In genomic region chr10:63338914-63339643, GRCm38 (mm10) we compare ENCODE assay signal across 8 mouse cellular contexts. TPM values are rescaled to one million over a fixed set of nuclear protein-coding genes. Genes with fewer than 3 reads are reported as not detected.
DNase-seq lines count a peak whose midpoint lies in the region; ATAC-seq lines count a peak whose summit lies in the region.

No protein-coding gene starts in this region.

- H3K4me3 ChIP-seq in intestine, embryonic 15.5 days (replicated peaks), result peak overlapping the region; percentile 85

- peak; percentile 97 for DNase-seq in adrenal gland, adult 2 months
- peak; percentile 95 for DNase-seq in embryo, embryonic 11 days
- peak; percentile 96 for DNase-seq in gastrocnemius, postnatal 25 days
- peak; percentile 59 to 83 for DNase-seq in left cerebral cortex, postnatal 14 days (ENCODE audit: low spot score in 2 of 2)
- DNase-seq in right cerebral cortex, postnatal 14 days, result peak; percentile 82
- peak; percentile 89 for DNase-seq in urinary bladder, postnatal 25 days (ENCODE audit: low spot score)

- peak overlapping the region; percentile 89 for H3K27ac ChIP-seq in intestine, embryonic 15.5 days

- no peaks in the 10 kb centered on the region for H3K9me3 ChIP-seq in intestine, embryonic 15.5 days

- ATAC-seq in intestine, embryonic 15.5 days, result peak; percentile 98
- peak; percentile 77 for ATAC-seq in megakaryocyte-erythroid progenitor cell, adult 5-6 weeks (replicated peaks; ENCODE audit: low FRiP score, low TSS enrichment, poor library complexity, severe bottlenecking)

- WGBS in intestine, embryonic 15.5 days, result under 1% methylated on average over 68 of the region's 74 CpGs

- H3K36me3 ChIP-seq in intestine, embryonic 15.5 days, result no peaks in the 10 kb centered on the region

- H3K9ac ChIP-seq in intestine, embryonic 15.5 days, result peak overlapping the region; percentile 93

- no peaks in the 10 kb centered on the region for H3K27me3 ChIP-seq in intestine, embryonic 15.5 days (replicated peaks)

- intact Hi-C loops in left cerebral cortex, postnatal 14 days (cut with DNase I), result loop anchor here (5.0 kb wide), 1 partner anchor 43 kb away; the partner anchor contains the start of genes Dnajc12 and Sirt1

- H3K4me2 ChIP-seq in intestine, embryonic 15.5 days (replicated peaks), result peak overlapping the region; percentile 92

- peaks cover 13% of the 10 kb centered on the region for H3K4me1 ChIP-seq in intestine, embryonic 15.5 days (replicated peaks)

RNA-seq across cellular contexts. Expression of gene Sirt1, which starts 42.4 kb away (rescaled TPM):
- 10 to 100 TPM; 13.9 to 17.4 TPM for total RNA-seq in adrenal gland, adult 2 months (2021)
- polyA plus RNA-seq in adrenal gland, adult 2 months (2012; rRNA removed), result 1.2 and 1.4 TPM in 2 replicates
- 1 to 10 TPM; 5.4 to 6.8 TPM for total RNA-seq in gastrocnemius, postnatal 25 days (2021)
- polyA plus RNA-seq in intestine, embryonic 15.5 days (2015; fragmentation: Nextera tagmentation; extraction: Ambion mirVana), result 4.0 and 5.2 TPM in 2 replicates
- 10 to 100 TPM; 11.4 to 13.4 TPM for total RNA-seq in left cerebral cortex, postnatal 14 days (2021)
- total RNA-seq in megakaryocyte-erythroid progenitor cell, adult 5-6 weeks (2014; fragmentation: Nextera tagmentation), result 29.8 and 39.3 TPM in 2 replicates
- 60.1 and 66.1 TPM in 2 replicates for total RNA-seq in megakaryocyte-erythroid progenitor cell, adult 5-6 weeks (2017)

RNA-seq across cellular contexts. Expression of gene Dnajc12, which starts 43.2 kb away (rescaled TPM):
- total RNA-seq in adrenal gland, adult 2 months (2021), result 10 to 100 TPM; 13.0 to 19.2 TPM
- polyA plus RNA-seq in adrenal gland, adult 2 months (2012; rRNA removed), result 0.57 and 0.68 TPM in 2 replicates
- total RNA-seq in gastrocnemius, postnatal 25 days (2021), result 10 to 100 TPM; 14.4 to 15.6 TPM
- 8.6 and 9.8 TPM in 2 replicates for polyA plus RNA-seq in intestine, embryonic 15.5 days (2015; fragmentation: Nextera tagmentation; extraction: Ambion mirVana)
- 10 to 100 TPM; 13.0 to 14.0 TPM for total RNA-seq in left cerebral cortex, postnatal 14 days (2021)
- total RNA-seq in megakaryocyte-erythroid progenitor cell, adult 5-6 weeks (2014; fragmentation: Nextera tagmentation), result 0.68 and 1.0 TPM in 2 replicates
- total RNA-seq in megakaryocyte-erythroid progenitor cell, adult 5-6 weeks (2017), result 2.5 and 2.8 TPM in 2 replicates

Comparison
In these comparisons a context has a peak if more than half of its experiments do, and no peak if none do; other contexts are left out.
1. Peak in every context shown above with its lines: DNase-seq, ATAC-seq, H3K4me3 ChIP-seq and H3K27ac ChIP-seq.